In genomic region chr10:53341288-53341965, GRCm38 (mm10) we compare ENCODE assay signal across 9 mouse cellular contexts. TPM values are rescaled to one million over a fixed set of nuclear protein-coding genes. Genes with fewer than 3 reads are reported as not detected.
A peak's percentile ranks its signal among the peaks of the same experiment; 100 is the strongest.
DNase-seq lines count a peak whose midpoint lies in the region; ATAC-seq and TF ChIP-seq lines count a peak whose summit lies in the region.
"Had no signal": no experiment of that assay in that cellular context is flagged by ENCODE, and none has a peak within 500 bp of the region (broad histone marks: within the 10 kb centered on the region; RNA-seq: fewer than 3 reads in every experiment).

No protein-coding gene starts in this region.

- DNase-seq in adrenal gland, postnatal 14 days = peak; percentile 24
- no peak for DNase-seq in adrenal gland, adult 2 months
- peak; percentile 31 for DNase-seq in layer of hippocampus, adult 9-11 months
- no peak for DNase-seq in layer of hippocampus, postnatal 36 days
- DNase-seq in ovary, postnatal 36 days (ENCODE audit: low spot score) = no peak
- DNase-seq in gastrocnemius, postnatal 14 days = no peak

- H3K36me3 ChIP-seq in hindbrain, embryonic 16.5 days (ENCODE audit: control insufficient read depth, insufficient read depth, low read length) = no peaks in the 10 kb centered on the region

- intact Hi-C loops in gastrocnemius, postnatal 14 days (cut with DNase I; ENCODE audit: low total_unique reads) = loop anchor here (5.0 kb wide), 1 partner anchor 186 kb away; no protein-coding TSS in a partner anchor

- no peak overlapping the region for H3K4me2 ChIP-seq in hindbrain, embryonic 16.5 days (ENCODE audit: low read length)

- peak; percentile 89 for ATAC-seq in hindbrain, embryonic 16.5 days

- WGBS in bone marrow, adult 2 months = 76% methylated on average over 7 of the region's 7 CpGs
- WGBS in hindbrain, embryonic 16.5 days = 77% methylated on average over 7 of the region's 7 CpGs

- H3K9ac ChIP-seq in hindbrain, embryonic 16.5 days (ENCODE audit: low read depth, low read length) = no peak overlapping the region

- no peak overlapping the region for H3K27ac ChIP-seq in bone marrow, adult 2 months (ENCODE audit: control insufficient read depth, insufficient read depth, low read depth, low read length, poor library complexity)
- no peak overlapping the region for H3K27ac ChIP-seq in hindbrain, embryonic 16.5 days (ENCODE audit: low read depth, low read length)

- H3K4me3 ChIP-seq in bone marrow, adult 2 months (replicated peaks; ENCODE audit: control insufficient read depth, low read depth, low read length) = no peak overlapping the region
- no peak overlapping the region for H3K4me3 ChIP-seq in hindbrain, embryonic 16.5 days (ENCODE audit: low read length)
- H3K4me3 ChIP-seq: erythroblast, embryonic 14.5 days had no signal

- H3K4me1 ChIP-seq in bone marrow, adult 2 months (ENCODE audit: control insufficient read depth, insufficient read depth, low read length) = no peaks in the 10 kb centered on the region; the same call in 1 of the 2 replicates
- H3K4me1 ChIP-seq in hindbrain, embryonic 16.5 days (ENCODE audit: control insufficient read depth, insufficient read depth, low read depth, low read length) = peaks cover 2% of the 10 kb centered on the region; the same call in 1 of the 2 replicates

- H3K9me3 ChIP-seq in hindbrain, embryonic 16.5 days (ENCODE audit: control insufficient read depth, low read length) = no peaks in the 10 kb centered on the region

- no peaks in the 10 kb centered on the region for H3K27me3 ChIP-seq in hindbrain, embryonic 16.5 days (replicated peaks; ENCODE audit: control insufficient read depth, insufficient read depth, low read length)

- TF ChIP-seq CTCF in bone marrow, adult 2 months (IDR thresholded peaks at IDR 0.05; ENCODE audit: control insufficient read depth, insufficient read depth, low read length) = peak; percentile 34; the same call in 1 of the 2 replicates

- TF ChIP-seq POLR2A in bone marrow, adult 2 months (IDR thresholded peaks at IDR 0.05; ENCODE audit: borderline replicate concordance, control insufficient read depth, low read depth, low read length) = no peak

RNA-seq across cellular contexts. Expression of gene Pln, which starts 4.0 kb away (rescaled TPM):
- total RNA-seq in adrenal gland, postnatal 14 days (2021) = 0.30 TPM in 1 of 2 replicates, not detected in the other
- under 1 TPM; 0.35 to 0.41 TPM for total RNA-seq in adrenal gland, adult 2 months (2021)
- 0.35 and 0.47 TPM in 2 replicates for polyA plus RNA-seq in adrenal gland, adult 2 months (2012; rRNA removed)
- 1 to 10 TPM; 1.2 to 1.5 TPM for total RNA-seq in layer of hippocampus, postnatal 36 days (2021)
- polyA plus RNA-seq in bone marrow, adult 2 months (2011; ENCODE audit: insufficient read depth, insufficient read length, low replicate concordance, missing spikeins) = 1.1 TPM in 1 of 2 replicates, not detected in the other
- polyA plus RNA-seq in hindbrain, embryonic 16.5 days (2015; fragmentation: Nextera tagmentation; extraction: Ambion mirVana) = 0.44 and 1.2 TPM in 2 replicates
- 1 to 10 TPM; 1.6 TPM for total RNA-seq in gastrocnemius, postnatal 14 days (2021)
- polyA plus RNA-seq: erythroblast, embryonic 14.5 days had no signal

RNA-seq across cellular contexts. Expression of gene Cep85l, which starts 38.3 kb away (rescaled TPM):
- total RNA-seq in adrenal gland, postnatal 14 days (2021) = 17.3 and 18.0 TPM in 2 replicates
- total RNA-seq in adrenal gland, adult 2 months (2021) = 10 to 100 TPM in 1 of 2 experiments, 1 to 10 TPM in 1; 9.5 to 10.6 TPM
- 3.6 TPM in 2 replicates for polyA plus RNA-seq in adrenal gland, adult 2 months (2012; rRNA removed)
- total RNA-seq in layer of hippocampus, postnatal 36 days (2021) = 10 to 100 TPM; 23.6 to 24.6 TPM
- polyA plus RNA-seq in bone marrow, adult 2 months (2011; ENCODE audit: insufficient read depth, insufficient read length, low replicate concordance, missing spikeins) = 3.3 and 5.4 TPM in 2 replicates
- polyA plus RNA-seq in hindbrain, embryonic 16.5 days (2015; fragmentation: Nextera tagmentation; extraction: Ambion mirVana) = 3.9 and 4.4 TPM in 2 replicates
- 10 to 100 TPM; 28.0 to 68.5 TPM for total RNA-seq in gastrocnemius, postnatal 14 days (2021)

Comparison
In these comparisons a context has a peak if more than half of its experiments do, and no peak if none do; other contexts are left out.
1. DNase-seq: peak in adrenal gland, postnatal 14 days (single experiment) and layer of hippocampus, adult 9-11 months (single experiment); none in adrenal gland, adult 2 months (single experiment), layer of hippocampus, postnatal 36 days (0 of 2), ovary, postnatal 36 days (single experiment) and gastrocnemius, postnatal 14 days (single experiment).